Mouse (Mus musculus) CH12.LX (cell line): ENCODE results near the gene Brpf1. TPM values are rescaled to one million over a fixed set of nuclear protein-coding genes. Genes with fewer than 3 reads are reported as not detected.

Source experiments
- DNase-seq: peaks from one replicate; pipeline ENCODE4 v3.0.0-alpha.2; 2013; ENCODE audit errors: extremely low read depth
- H3K27ac ChIP-seq: 2 replicates; pipeline ENCODE4 v1.5.1; 2012; ENCODE audit warnings: low read depth, mild to moderate bottlenecking, control low read depth, moderate library complexity; ENCODE audit not compliant: insufficient read depth
- H3K27me3 ChIP-seq: replicated peaks from 2 replicates; pipeline ENCODE3; 2012; ENCODE audit warnings: inconsistent platforms
- H3K36me3 ChIP-seq, 2 experiments: replicated peaks in 1 of 2; 2 replicates each; pipeline versions ENCODE3 to v1.6.1; 2012; ENCODE audit warnings: inconsistent platforms in 1 of 2, low read length in 1 of 2, mild to moderate bottlenecking in 1 of 2, mixed read lengths in 1 of 2, moderate library complexity in 1 of 2; ENCODE audit not compliant: control insufficient read depth in 1 of 2, insufficient read depth in 1 of 2
- H3K4me1 ChIP-seq, 2 experiments: 2 replicates each; pipeline ENCODE4 v1.6.1; 2012; ENCODE audit warnings: inconsistent platforms in 1 of 2, moderate library complexity in 1 of 2; ENCODE audit not compliant: insufficient read depth in 2 of 2, control insufficient read depth in 1 of 2
- H3K4me2 ChIP-seq: 2 replicates; pipeline ENCODE4 v1.6.1; 2012; ENCODE audit warnings: low read depth, mild to moderate bottlenecking, control low read depth; ENCODE audit not compliant: poor library complexity, insufficient read depth, severe bottlenecking
- H3K4me3 ChIP-seq, 3 experiments: fragments of 150-350 bp in 1 of 3; sonication (generic) in 1 of 3; replicated peaks in 1 of 3; 2 replicates each; pipeline versions ENCODE3 to v1.5.1; 2011 to 2012; ENCODE audit warnings: low read depth in 2 of 3, low read length in 2 of 3, mild to moderate bottlenecking in 2 of 3, moderate library complexity in 2 of 3, control low read depth in 1 of 3, improper control_type of control experiment in 1 of 3, inconsistent platforms in 1 of 3, mixed read lengths in 1 of 3; ENCODE audit not compliant: poor library complexity in 1 of 3
- H3K79me2 ChIP-seq: replicated peaks from 2 replicates; pipeline ENCODE4 v1.6.1; 2012; ENCODE audit warnings: mild to moderate bottlenecking, moderate library complexity; ENCODE audit not compliant: control insufficient read depth, poor library complexity, insufficient read depth, severe bottlenecking; ENCODE audit errors: extremely low read depth
- H3K9ac ChIP-seq: 2 replicates; pipeline ENCODE4 v1.6.1; 2012; ENCODE audit warnings: low read depth, mild to moderate bottlenecking, control low read depth, moderate library complexity; ENCODE audit not compliant: insufficient read depth
- H3K9me3 ChIP-seq: replicated peaks from 2 replicates; pipeline ENCODE3; 2012; ENCODE audit warnings: low read length, inconsistent platforms, mixed read lengths
- BHLHE40 ChIP-seq: IDR thresholded peaks from 2 replicates; pipeline ENCODE4 v1.6.1; 2011; ENCODE audit warnings: mild to moderate bottlenecking, low read depth, low read length, improper control_type of control experiment
- CHD2 ChIP-seq: IDR thresholded peaks from 2 replicates; pipeline ENCODE4 v1.6.1; 2011; ENCODE audit warnings: low read length, improper control_type of control experiment
- CTCF ChIP-seq, 2 experiments: IDR thresholded peaks in 1 of 2; conservative IDR thresholded peaks in 1 of 2; 2 replicates each; pipeline ENCODE4 v1.5.1; 2011 to 2012; ENCODE audit warnings: low read depth in 2 of 2, low read length in 2 of 2, improper control_type of control experiment in 1 of 2, inconsistent platforms in 1 of 2, mild to moderate bottlenecking in 1 of 2, moderate library complexity in 1 of 2
- EP300 ChIP-seq: IDR thresholded peaks from 2 replicates; pipeline ENCODE4 v1.6.1; 2011; ENCODE audit warnings: low read length, improper control_type of control experiment
- GABPA ChIP-seq: IDR thresholded peaks from 2 replicates; pipeline ENCODE4 v1.6.1; 2012; ENCODE audit warnings: low read depth, low read length, improper control_type of control experiment, inconsistent platforms; ENCODE audit not compliant: insufficient replicate concordance
- HCFC1 ChIP-seq: IDR thresholded peaks from 2 replicates; pipeline ENCODE4 v1.6.1; 2012; ENCODE audit warnings: low read depth, mild to moderate bottlenecking, inconsistent platforms, low read length, improper control_type of control experiment
- IRF4 ChIP-seq: IDR thresholded peaks from 2 replicates; pipeline ENCODE4 v1.6.1; 2014; ENCODE audit warnings: low read depth, mild to moderate bottlenecking, inconsistent platforms, low read length, improper control_type of control experiment
- JUN ChIP-seq: IDR thresholded peaks from 2 replicates; pipeline ENCODE4 v1.6.1; 2011; ENCODE audit warnings: low read depth, mild to moderate bottlenecking, low read length, improper control_type of control experiment, moderate library complexity; ENCODE audit not compliant: insufficient read depth
- JUND ChIP-seq: conservative IDR thresholded peaks from 2 replicates; pipeline ENCODE4 v1.6.1; 2011; ENCODE audit warnings: low read depth, low read length, improper control_type of control experiment
- MAX ChIP-seq: IDR thresholded peaks from 2 replicates; pipeline ENCODE4 v1.6.1; 2011; ENCODE audit warnings: low read length, improper control_type of control experiment
- MAZ ChIP-seq: IDR thresholded peaks from 2 replicates; pipeline ENCODE4 v1.6.1; 2012; ENCODE audit warnings: low read depth, mild to moderate bottlenecking, inconsistent platforms, low read length, improper control_type of control experiment, moderate library complexity
- MEF2A ChIP-seq: IDR thresholded peaks from 2 replicates; pipeline ENCODE4 v1.6.1; 2014; ENCODE audit warnings: low read depth, mild to moderate bottlenecking, inconsistent platforms, low read length, improper control_type of control experiment, borderline replicate concordance
- MXI1 ChIP-seq: IDR thresholded peaks from 2 replicates; pipeline ENCODE4 v1.6.1; 2011; ENCODE audit warnings: mild to moderate bottlenecking, low read depth, low read length, improper control_type of control experiment
- NELFE ChIP-seq: IDR thresholded peaks from 2 replicates; pipeline ENCODE4 v1.6.1; 2011; ENCODE audit warnings: low read depth, low read length, improper control_type of control experiment
- POLR2A ChIP-seq: IDR thresholded peaks from 2 replicates; pipeline ENCODE4 v1.6.1; 2011; ENCODE audit warnings: low read depth, mild to moderate bottlenecking, improper control_type of control experiment, low read length
- RAD21 ChIP-seq: IDR thresholded peaks from 2 replicates; pipeline ENCODE4 v1.6.1; 2011; ENCODE audit warnings: low read depth, mild to moderate bottlenecking, low read length, improper control_type of control experiment, moderate library complexity
- RCOR1 ChIP-seq: conservative IDR thresholded peaks from 2 replicates; pipeline ENCODE4 v1.6.1; 2012; ENCODE audit warnings: low read depth, mild to moderate bottlenecking, inconsistent platforms, low read length, improper control_type of control experiment
- USF1 ChIP-seq: IDR thresholded peaks from 2 replicates; pipeline ENCODE4 v1.6.1; 2014; ENCODE audit warnings: low read depth, mild to moderate bottlenecking, inconsistent platforms, low read length, improper control_type of control experiment
- ZC3H11A ChIP-seq: IDR thresholded peaks from 2 replicates; pipeline ENCODE4 v1.6.1; 2012; ENCODE audit warnings: low read depth, mild to moderate bottlenecking, inconsistent platforms, low read length, improper control_type of control experiment
- ZKSCAN1 ChIP-seq: IDR thresholded peaks from 2 replicates; pipeline ENCODE4 v1.6.1; 2012; ENCODE audit warnings: low read depth, inconsistent platforms, low read length, improper control_type of control experiment, borderline replicate concordance
- ZNF384 ChIP-seq: IDR thresholded peaks from 2 replicates; pipeline ENCODE4 v1.6.1; 2012; ENCODE audit warnings: low read depth, low read length, improper control_type of control experiment, inconsistent platforms
- dilution Hi-C: fragments of 300-500 bp; cut with MboI; formaldehyde crosslinking; loops from 2 replicates; pipeline ENCODE4 v1.14.3; 2020; ENCODE audit warnings: low sequenced_read_pairs; ENCODE audit not compliant: extremely low pct_unique_long_range_greater_than_20kb, extremely low pct_ligation_motif_present
- in situ Hi-C: fragments of 300-500 bp; cut with MboI; formaldehyde crosslinking; loops from 3 replicates; pipeline ENCODE4 v1.14.3; 2019; ENCODE audit warnings: low sequenced_read_pairs, low pct_ligation_motif_present, low pct_unique_long_range_greater_than_20kb, mixed read lengths
- polyA plus RNA-seq: library from polyadenylated mRNA; unstranded; fragments of >175 nt; gene quantifications from 2 replicates; pipeline ENCODE4 v1.2.1, GENCODE M21; 2012; ENCODE audit warnings: low read depth; ENCODE audit not compliant: insufficient read length
- total RNA-seq, 2 experiments: library from RNA; depleted of rRNA; stranded (reverse); fragments of 300-350 nt in 1 of 2; fragments of >200 nt in 1 of 2; gene quantifications; 2 replicates each; pipeline ENCODE4 v1.2.3; 2012 to 2014

The Brpf1 gene
- total and polyA plus RNA-seq, 3 experiments = 13.7 to 28.1 (median 24.5) TPM

DNA sequence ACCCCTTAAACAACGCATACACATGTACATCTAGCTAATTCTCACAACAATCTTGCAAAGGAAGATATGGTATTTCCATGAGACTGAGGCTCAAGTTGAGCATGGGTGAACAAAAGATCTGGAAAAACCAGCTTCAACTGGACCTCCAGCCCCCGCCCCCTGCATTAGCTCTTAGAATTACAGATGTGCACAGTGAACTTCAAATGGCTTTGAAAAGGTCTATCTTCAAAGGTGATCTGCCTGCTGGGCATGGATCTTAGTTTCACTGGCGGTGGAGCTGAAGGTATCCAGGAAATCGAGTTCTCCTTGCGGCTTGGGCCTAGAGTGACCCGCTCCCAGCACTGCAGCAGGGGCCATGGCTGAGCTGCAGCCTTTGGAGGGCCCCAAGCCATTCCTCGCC, 61.2 kb downstream of the Brpf1 start:
- peaks cover 53 to 65% of the 10 kb centered on the region in 2 experiments for H3K36me3 ChIP-seq
- H3K9ac ChIP-seq = no peak overlapping the region
- no peaks in the 10 kb centered on the region for H3K79me2 ChIP-seq
- no peak overlapping the region for H3K4me2 ChIP-seq
- no peak overlapping the region for H3K4me3 ChIP-seq
- TF ChIP-seq IRF4 (no peak), HCFC1 (no peak), MAX (no peak), ZNF384 (no peak), JUN (no peak), ZKSCAN1 (no peak)
- H3K4me1 ChIP-seq = no peaks in the 10 kb centered on the region
- dilution Hi-C loops (no loop called here), in situ Hi-C loops (no loop called here)
- no peaks in the 10 kb centered on the region for H3K27me3 ChIP-seq
- no peaks in the 10 kb centered on the region for H3K9me3 ChIP-seq
- no peak overlapping the region for H3K27ac ChIP-seq
- no peak for DNase-seq

DNA sequence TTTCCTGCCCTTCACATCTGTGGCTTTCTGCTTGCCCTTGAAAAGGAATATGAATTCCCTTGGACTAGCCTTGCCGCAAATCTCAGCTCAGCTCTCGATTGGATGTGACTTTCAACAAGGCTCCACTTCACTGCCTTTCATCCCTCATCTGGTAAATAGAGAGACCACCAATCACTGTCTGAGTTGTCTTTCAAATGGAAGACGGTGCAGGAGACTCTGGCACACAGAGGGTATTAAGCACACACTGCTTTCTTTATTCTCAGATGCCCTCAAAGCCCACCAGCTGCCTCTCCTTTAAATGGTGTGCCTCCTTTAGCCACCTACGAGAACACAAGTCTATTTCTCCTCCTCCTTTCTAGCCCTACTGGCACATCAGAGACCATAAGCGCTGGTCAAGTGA, 61.6 kb downstream of the Brpf1 start:
- TF ChIP-seq JUN = no peak
- TF ChIP-seq HCFC1 = no peak
- TF ChIP-seq EP300 = no peak
- no peak for TF ChIP-seq USF1
- Histone ChIP-seq H3K79me2 (no peaks in the 10 kb centered on the region), H3K4me3 (no peak overlapping the region), H3K4me2 (no peak overlapping the region), H3K9ac (no peak overlapping the region), H3K4me1 (no peaks in the 10 kb centered on the region), H3K36me3 (peaks cover 56 to 69% of the 10 kb centered on the region in 2 experiments), H3K9me3 (no peaks in the 10 kb centered on the region), H3K27ac (no peak overlapping the region), H3K27me3 (no peaks in the 10 kb centered on the region)
- no peak for DNase-seq
- in situ Hi-C loops (no loop called here), dilution Hi-C loops (no loop called here)

- H3K36me3 ChIP-seq = peaks cover 66 to 85% of the 10 kb centered on the region in 2 experiments
- TF ChIP-seq POLR2A (no peak), GABPA (no peak), RCOR1 (no peak), NELFE (no peak), ZNF384 (no peak), MXI1 (no peak), JUN (no peak), RAD21 (no peak), USF1 (no peak), IRF4 (no peak), JUND (no peak), EP300 (no peak), MEF2A (no peak), MAZ (no peak), CTCF (conservative IDR thresholded peaks at IDR 0.05 in 1 of 2, IDR thresholded peaks at IDR 0.05 in 1 of 2; ENCODE audit: low read depth in 2 of 2, low read length in 2 of 2) (no peak), BHLHE40 (no peak), ZC3H11A (no peak), CHD2 (no peak)
- TF ChIP-seq, all 38 proteins: peak for 0
- Histone ChIP-seq H3K9ac (no peak overlapping the region), H3K4me2 (no peak overlapping the region), H3K4me3 (no peak overlapping the region), H3K27me3 (no peaks in the 10 kb centered on the region), H3K79me2 (no peaks in the 10 kb centered on the region), H3K9me3 (no peaks in the 10 kb centered on the region), H3K27ac (no peak overlapping the region), H3K4me1 (no peaks in the 10 kb centered on the region)
- DNase-seq = no peak
- dilution Hi-C loops (no loop called here), in situ Hi-C loops (no loop called here)
These were observed 63.4 kb downstream of the Brpf1 start for GRCm38 (mm10) chr6:113370194-113370929.
